Comparison of ENCODE assay signal across 8 mouse cellular contexts in genomic region chr14:51884031-51884544, GRCm38 (mm10). TPM values are rescaled to one million over a fixed set of nuclear protein-coding genes. Genes with fewer than 3 reads are reported as not detected.
DNase-seq lines count a peak whose midpoint lies in the region; ATAC-seq and TF ChIP-seq lines count a peak whose summit lies in the region.

No protein-coding gene starts in this region.

- peak; percentile 55 for ATAC-seq in intestine, embryonic 16.5 days
- peak; percentile 60 for ATAC-seq in neural tube, embryonic 15.5 days (ENCODE audit: low FRiP score)

- 1% methylated on average over 14 of the region's 14 CpGs for WGBS in intestine, embryonic 16.5 days
- WGBS in neural tube, embryonic 15.5 days: 1% methylated on average over 14 of the region's 14 CpGs

- peaks cover 8% of the 10 kb centered on the region; the same call in 1 of the 2 replicates for H3K4me1 ChIP-seq in intestine, embryonic 16.5 days (ENCODE audit: control insufficient read depth, insufficient read depth, low read length)
- peaks cover 18% of the 10 kb centered on the region for H3K4me1 ChIP-seq in neural tube, embryonic 15.5 days

- peak overlapping the region; percentile 77 for H3K9ac ChIP-seq in intestine, embryonic 16.5 days (ENCODE audit: low read depth, low read length)
- peak overlapping the region; percentile 32 for H3K9ac ChIP-seq in neural tube, embryonic 15.5 days (replicated peaks)

- no peak for DNase-seq in layer of hippocampus, adult 2 months (ENCODE audit: low spot score in 2 of 2)
- DNase-seq in layer of hippocampus, adult 9-11 months: no peak
- peak; percentile 70 for DNase-seq in embryo, embryonic 10.5 days (ENCODE audit: low spot score)
- DNase-seq in urinary bladder, postnatal 4 days (ENCODE audit: low spot score in 2 of 2): no peak
- no peak for DNase-seq in gastrocnemius, postnatal 14 days
- no peak for DNase-seq in left cerebral cortex, postnatal 36 days (ENCODE audit: low spot score in 2 of 2)

- no peaks in the 10 kb centered on the region for H3K27me3 ChIP-seq in intestine, embryonic 16.5 days (replicated peaks; ENCODE audit: control insufficient read depth, insufficient read depth, low read length)
- no peaks in the 10 kb centered on the region for H3K27me3 ChIP-seq in neural tube, embryonic 15.5 days (replicated peaks)

- H3K4me2 ChIP-seq in intestine, embryonic 16.5 days (ENCODE audit: low read depth, low read length): peak overlapping the region; percentile 56
- peak overlapping the region; percentile 77 for H3K4me2 ChIP-seq in neural tube, embryonic 15.5 days

- intact Hi-C loops in gastrocnemius, postnatal 14 days (cut with DNase I; ENCODE audit: low total_unique reads): no loop called here
- intact Hi-C loops in left cerebral cortex, postnatal 36 days (cut with DNase I): loop anchor here (5.0 to 10.0 kb wide), 2 partner anchors 128 to 221 kb away; partner anchors contain the start of gene Hnrnpc

- H3K36me3 ChIP-seq in intestine, embryonic 16.5 days (ENCODE audit: control insufficient read depth, insufficient read depth, low read length): peaks cover 11% of the 10 kb centered on the region
- peaks cover 25% of the 10 kb centered on the region for H3K36me3 ChIP-seq in neural tube, embryonic 15.5 days

- peak overlapping the region; percentile 69 for H3K4me3 ChIP-seq in layer of hippocampus, adult 2 months
- H3K4me3 ChIP-seq in intestine, embryonic 16.5 days (ENCODE audit: low read length): peak overlapping the region; percentile 71
- H3K4me3 ChIP-seq in neural tube, embryonic 15.5 days (replicated peaks): peak overlapping the region; percentile 76

- no peaks in the 10 kb centered on the region for H3K9me3 ChIP-seq in intestine, embryonic 16.5 days (ENCODE audit: control insufficient read depth, low read length)
- H3K9me3 ChIP-seq in neural tube, embryonic 15.5 days (replicated peaks): no peaks in the 10 kb centered on the region

- TF ChIP-seq CTCF in layer of hippocampus, adult 2 months (conservative IDR thresholded peaks at IDR 0.05): no peak

- H3K27ac ChIP-seq in layer of hippocampus, adult 2 months: peak overlapping the region; percentile 59; the same call in 1 of the 2 replicates
- H3K27ac ChIP-seq in intestine, embryonic 16.5 days (ENCODE audit: low read length): peak overlapping the region; percentile 62
- H3K27ac ChIP-seq in neural tube, embryonic 15.5 days (replicated peaks): peak overlapping the region; percentile 85

RNA-seq across cellular contexts. Expression of gene Mettl17, which starts 0.6 kb away (rescaled TPM):
- total RNA-seq in layer of hippocampus, adult 2 months (2021): 10 to 100 TPM; 31.6 to 40.5 TPM
- 50.3 and 57.1 TPM in 2 replicates for polyA plus RNA-seq in intestine, embryonic 16.5 days (2015; fragmentation: Nextera tagmentation; extraction: Ambion mirVana)
- 83.5 and 90.9 TPM in 2 replicates for polyA plus RNA-seq in neural tube, embryonic 15.5 days (2015; fragmentation: Nextera tagmentation; extraction: Ambion mirVana)
- 10 to 100 TPM in 1 of 2 experiments, 1 to 10 TPM in 1; 8.3 to 13.1 TPM for total RNA-seq in gastrocnemius, postnatal 14 days (2021)
- total RNA-seq in left cerebral cortex, postnatal 36 days (2021): 10 to 100 TPM; 23.6 to 45.2 TPM

RNA-seq across cellular contexts. Expression of gene Slc39a2, which starts 8.6 kb away (rescaled TPM):
- 10 to 100 TPM in 1 of 2 experiments, 1 to 10 TPM in 1; 8.2 to 10.1 TPM for total RNA-seq in layer of hippocampus, adult 2 months (2021)
- 1.3 TPM in 2 replicates for polyA plus RNA-seq in intestine, embryonic 16.5 days (2015; fragmentation: Nextera tagmentation; extraction: Ambion mirVana)
- polyA plus RNA-seq in neural tube, embryonic 15.5 days (2015; fragmentation: Nextera tagmentation; extraction: Ambion mirVana): 1.5 and 2.0 TPM in 2 replicates
- total RNA-seq in gastrocnemius, postnatal 14 days (2021): under 1 TPM; 0.31 to 0.37 TPM
- 1 to 10 TPM; 2.6 to 8.1 TPM for total RNA-seq in left cerebral cortex, postnatal 36 days (2021)

RNA-seq across cellular contexts. Expression of gene Ndrg2, which starts 29.9 kb away (rescaled TPM):
- 100 to 1,000 TPM; 894 to 934 TPM for total RNA-seq in layer of hippocampus, adult 2 months (2021)
- 62.1 and 64.2 TPM in 2 replicates for polyA plus RNA-seq in intestine, embryonic 16.5 days (2015; fragmentation: Nextera tagmentation; extraction: Ambion mirVana)
- polyA plus RNA-seq in neural tube, embryonic 15.5 days (2015; fragmentation: Nextera tagmentation; extraction: Ambion mirVana): 268 and 281 TPM in 2 replicates
- total RNA-seq in gastrocnemius, postnatal 14 days (2021): 1,000 to 10,000 TPM in 1 of 2 experiments, 100 to 1,000 TPM in 1; 964 to 1,110 TPM
- 100 to 1,000 TPM; 753 to 795 TPM for total RNA-seq in left cerebral cortex, postnatal 36 days (2021)

RNA-seq across cellular contexts. Expression of gene Ear6, which starts 30.6 kb away (rescaled TPM):
- total RNA-seq in layer of hippocampus, adult 2 months (2021): not detected
- 0.26 TPM in 1 of 2 replicates, not detected in the other for polyA plus RNA-seq in intestine, embryonic 16.5 days (2015; fragmentation: Nextera tagmentation; extraction: Ambion mirVana)
- 0.42 TPM in 1 of 2 replicates, not detected in the other for polyA plus RNA-seq in neural tube, embryonic 15.5 days (2015; fragmentation: Nextera tagmentation; extraction: Ambion mirVana)
- total RNA-seq in gastrocnemius, postnatal 14 days (2021): not detected
- not detected for total RNA-seq in left cerebral cortex, postnatal 36 days (2021)

RNA-seq across cellular contexts. Expression of gene Tppp2, which starts 34.1 kb away (rescaled TPM):
- total RNA-seq in layer of hippocampus, adult 2 months (2021): not detected
- polyA plus RNA-seq in intestine, embryonic 16.5 days (2015; fragmentation: Nextera tagmentation; extraction: Ambion mirVana): not detected in 2 replicates
- polyA plus RNA-seq in neural tube, embryonic 15.5 days (2015; fragmentation: Nextera tagmentation; extraction: Ambion mirVana): not detected in 2 replicates
- under 1 TPM in 1 of 2 experiments, not detected in 1; 0.35 TPM for total RNA-seq in gastrocnemius, postnatal 14 days (2021)
- total RNA-seq in left cerebral cortex, postnatal 36 days (2021): not detected
